ENCODE assay signal across 9 mouse cellular contexts in the genomic region with DNA sequence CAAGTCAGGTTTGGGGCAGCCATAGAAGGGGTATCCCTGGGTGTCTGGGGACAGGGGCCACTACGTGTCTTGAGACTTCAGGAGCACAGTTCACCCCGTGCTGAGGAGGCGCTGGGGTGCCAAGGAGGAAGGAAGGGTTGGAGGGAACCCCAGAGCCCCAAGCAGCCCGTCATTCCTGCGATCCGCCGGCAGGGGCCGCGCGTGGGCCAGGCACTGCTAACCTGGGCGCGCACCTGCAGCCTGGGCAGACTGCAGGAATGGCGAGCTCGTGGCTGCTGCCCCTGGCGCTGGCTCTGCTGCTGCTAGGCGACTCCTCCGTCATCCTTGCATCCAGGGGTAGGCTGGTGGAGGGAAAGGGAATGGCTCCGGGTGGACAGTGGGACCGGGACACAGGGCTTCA. TPM values are rescaled to one million over a fixed set of nuclear protein-coding genes. Genes with fewer than 3 reads are reported as not detected.
DNase-seq lines count a peak whose midpoint lies in the region; ATAC-seq and TF ChIP-seq lines count a peak whose summit lies in the region.
"Had no signal": no experiment of that assay in that cellular context is flagged by ENCODE, and none has a peak within 500 bp of the region (broad histone marks: within the 10 kb centered on the region; RNA-seq: fewer than 3 reads in every experiment).

A gene (plus strand): TSS at position 247 of the 400 bp plus-strand sequence.

- H3K9me3 ChIP-seq in hindbrain, postnatal 0 days (ENCODE audit: low read length) = no peaks in the 10 kb centered on the region
- no peaks in the 10 kb centered on the region for H3K9me3 ChIP-seq in limb, embryonic 14.5 days (ENCODE audit: control insufficient read depth, low read length)
- H3K9me3 ChIP-seq in midbrain, embryonic 13.5 days = no peaks in the 10 kb centered on the region

- H3K4me3 ChIP-seq in hindbrain, postnatal 0 days (ENCODE audit: low read length) = no peak within 1 kb of the TSS
- H3K4me3 ChIP-seq in limb, embryonic 14.5 days (replicated peaks; ENCODE audit: low read length) = no peak within 1 kb of the TSS
- H3K4me3 ChIP-seq in midbrain, embryonic 13.5 days (replicated peaks) = no peak within 1 kb of the TSS

- H3K36me3 ChIP-seq in hindbrain, postnatal 0 days (ENCODE audit: insufficient read depth, low read length) = no peaks in the 10 kb centered on the region
- no peaks in the 10 kb centered on the region for H3K36me3 ChIP-seq in limb, embryonic 14.5 days (ENCODE audit: control insufficient read depth, insufficient read depth, low read length)
- H3K36me3 ChIP-seq in midbrain, embryonic 13.5 days = no peaks in the 10 kb centered on the region

- no peaks in the 10 kb centered on the region for H3K27me3 ChIP-seq in Patski
- H3K27me3 ChIP-seq in hindbrain, postnatal 0 days (ENCODE audit: insufficient read depth, low read length) = no peaks in the 10 kb centered on the region
- H3K27me3 ChIP-seq in limb, embryonic 14.5 days (ENCODE audit: control insufficient read depth, insufficient read depth, low read length) = no peaks in the 10 kb centered on the region
- peaks cover 14% of the 10 kb centered on the region; the same call in 1 of the 2 replicates for H3K27me3 ChIP-seq in midbrain, embryonic 13.5 days

- TF ChIP-seq CTCF in Patski (IDR thresholded peaks at IDR 0.05) = no peak
- peak; percentile 82 for TF ChIP-seq CTCF in hindbrain, postnatal 0 days (IDR thresholded peaks at IDR 0.05; ENCODE audit: low read depth)

- in situ Hi-C loops in Patski (cut with MboI; ENCODE audit: low pct_unique_long_range_greater_than_20kb) = loop anchor here (5.0 kb wide), 1 partner anchor 34 kb away; a partner anchor contains a TSS

- no peak within 1 kb of the TSS for H3K27ac ChIP-seq in hindbrain, postnatal 0 days
- no peak within 1 kb of the TSS for H3K27ac ChIP-seq in limb, embryonic 14.5 days (replicated peaks; ENCODE audit: low read depth, low read length)
- no peak within 1 kb of the TSS for H3K27ac ChIP-seq in midbrain, embryonic 13.5 days

- ATAC-seq in frontal cortex, adult (ENCODE audit: low TSS enrichment) = peak; percentile 74
- peak; percentile 34 for ATAC-seq in Patski
- ATAC-seq in hindbrain, postnatal 0 days = peak; percentile 31; the same call in 1 of the 2 replicates
- peak; percentile 34; the same call in 1 of the 2 replicates for ATAC-seq in limb, embryonic 14.5 days (ENCODE audit: low FRiP score, low read depth)
- ATAC-seq in midbrain, embryonic 13.5 days = peak; percentile 37

- POLR2A ChIA-PET in Patski (lab: Charles Lee) = no interaction called here

- no peak within 1 kb of the TSS for H3K9ac ChIP-seq in hindbrain, postnatal 0 days (replicated peaks; ENCODE audit: low read length)
- no peak within 1 kb of the TSS for H3K9ac ChIP-seq in limb, embryonic 14.5 days (ENCODE audit: low read depth, low read length, severe bottlenecking)
- 0 out of 2 replicates have a peak within 1 kb of the TSS, but pooled peaks have one; percentile 24 for H3K9ac ChIP-seq in midbrain, embryonic 13.5 days (replicated peaks)

- H3K4me2 ChIP-seq in hindbrain, postnatal 0 days (ENCODE audit: low read depth, low read length) = no peak within 1 kb of the TSS
- H3K4me2 ChIP-seq in limb, embryonic 14.5 days (replicated peaks; ENCODE audit: low read depth, low read length, severe bottlenecking) = no peak within 1 kb of the TSS
- 0 out of 2 replicates have a peak within 1 kb of the TSS, but pooled peaks have one; percentile 21 for H3K4me2 ChIP-seq in midbrain, embryonic 13.5 days (replicated peaks)

- no peak for TF ChIP-seq POLR2A in limb, embryonic 14.5 days (IDR thresholded peaks at IDR 0.05; ENCODE audit: borderline replicate concordance, extremely low read depth, insufficient read depth, insufficient read length)

- H3K4me1 ChIP-seq in hindbrain, postnatal 0 days (ENCODE audit: insufficient read depth, low read length) = no peaks in the 10 kb centered on the region
- no peaks in the 10 kb centered on the region for H3K4me1 ChIP-seq in limb, embryonic 14.5 days (ENCODE audit: control insufficient read depth, insufficient read depth, low read length)
- H3K4me1 ChIP-seq in midbrain, embryonic 13.5 days (replicated peaks) = no peaks in the 10 kb centered on the region

- CTCF ChIA-PET in Patski (lab: Charles Lee) = interaction anchor here (0.6 to 1.6 kb wide), 12 partner anchors 9 to 200 kb away, joined by 3 to 8 read pairs (median 4); a partner anchor contains a TSS

- WGBS in hindbrain, postnatal 0 days = 4% methylated on average over 19 of the region's 19 CpGs
- WGBS in limb, embryonic 14.5 days = 1% methylated on average over 12 of the region's 19 CpGs
- 2% methylated on average over 19 of the region's 19 CpGs for WGBS in midbrain, embryonic 13.5 days

- no peak for DNase-seq in frontal cortex, postnatal 10 days (ENCODE audit: low spot score in 2 of 2)
- DNase-seq in Patski (ENCODE audit: low read depth, low spot score) = no peak
- DNase-seq in embryo, embryonic 10.5 days (ENCODE audit: low spot score) = peak; percentile 52
- DNase-seq in hindbrain, postnatal 0 days (ENCODE audit: low spot score) = peak; percentile 64
- DNase-seq in limb, embryonic 14.5 days (ENCODE audit: low spot score) = no peak
- peak; percentile 75 to 92 for DNase-seq in spleen, postnatal 4 days (ENCODE audit: low spot score in 2 of 2)

RNA-seq across cellular contexts. Expression of the gene that starts here (rescaled TPM):
- polyA plus RNA-seq in Patski (2021) = 1.1 TPM
- not detected in 2 replicates for total RNA-seq in hindbrain, postnatal 0 days (2014; rRNA removed)
- not detected in 2 replicates for polyA plus RNA-seq in hindbrain, postnatal 0 days (2015; fragmentation: Nextera tagmentation; extraction: Ambion mirVana)
- not detected in 2 replicates for polyA plus RNA-seq in limb, embryonic 14.5 days (2012; rRNA removed)
- polyA plus RNA-seq in limb, embryonic 14.5 days (2014; fragmentation: Nextera tagmentation; extraction: Ambion mirVana) = not detected in 2 replicates
- not detected in 2 replicates for polyA plus RNA-seq in midbrain, embryonic 13.5 days (2015; fragmentation: Nextera tagmentation; extraction: Ambion mirVana)
- total RNA-seq: layer of hippocampus, postnatal 25 days had no signal

Comparison
In these comparisons a context has a peak if more than half of its experiments do, and no peak if none do; other contexts are left out.
1. Peak in DNase-seq and ATAC-seq in hindbrain, postnatal 0 days; RNA of the gene not detected or under 1 TPM.
2. Peak in ATAC-seq in limb, embryonic 14.5 days; RNA of the gene not detected or under 1 TPM.
3. Peak in ATAC-seq, H3K9ac ChIP-seq and H3K4me2 ChIP-seq in midbrain, embryonic 13.5 days; RNA of the gene not detected or under 1 TPM.
4. DNase-seq: peak in embryo, embryonic 10.5 days (single experiment) and spleen, postnatal 4 days (2 of 2); none in frontal cortex, postnatal 10 days (0 of 2), Patski (single experiment) and limb, embryonic 14.5 days (single experiment).
5. Peak in every context shown above with its lines, with median percentiles within 50 percentile points of each other: ATAC-seq.